Mouse (Mus musculus) erythroblast, adult 5-6 weeks (primary cell): ENCODE measurements around the gene Dcaf12. TPM values are rescaled to one million over a fixed set of nuclear protein-coding genes. Genes with fewer than 3 reads are reported as not detected.

Experiments
- ATAC-seq: replicated peaks from 2 replicates; pipeline ENCODE4 v1.8.0; 2016; ENCODE audit warnings: moderate number of reproducible peaks, mild to moderate bottlenecking, moderate TSS enrichment, inconsistent platforms; ENCODE audit not compliant: poor library complexity, low FRiP score, severe bottlenecking
- total RNA-seq, 2 experiments: library from RNA; stranded (forward) in 1 of 2; stranded (reverse) in 1 of 2; fragments of 150-400 nt in 1 of 2; fragments of 200-764, 138-1000 nt in 1 of 2; gene quantifications; 2 replicates each; pipeline versions ENCODE4 v1.2.3 to v1.2.4; 2015 to 2017; ENCODE audit warnings: low replicate concordance in 2 of 2

Gene Dcaf12
- total RNA-seq (2015; ENCODE audit: low replicate concordance) (200 and 219 TPM in 2 replicates), total RNA-seq (2017; ENCODE audit: low replicate concordance) (299 and 336 TPM in 2 replicates)

- ATAC-seq = peak; percentile 95
These were observed at the start of gene Dcaf12 for GRCm38 (mm10) chr4:41314141-41315129. Gene Dcaf12 (minus strand): TSS chr4:41314889.

- no peak for ATAC-seq
These were observed 46.4 kb upstream of the Dcaf12 start for GRCm38 (mm10) chr4:41361059-41361458.

GRCm38 (mm10) chr4:41359358-41359757 lies 44.7 kb upstream of the Dcaf12 start:
- no peak for ATAC-seq

- ATAC-seq = no peak
These were observed 44.0 kb upstream of the Dcaf12 start for GRCm38 (mm10) chr4:41358669-41359068.

GRCm38 (mm10) chr4:41357154-41357553 lies 42.5 kb upstream of the Dcaf12 start:
- ATAC-seq = no peak

GRCm38 (mm10) chr4:41353265-41353664 lies 38.6 kb upstream of the Dcaf12 start:
- ATAC-seq = peak; percentile 65

- ATAC-seq = peak; percentile 66
These were observed 38.1 kb upstream of the Dcaf12 start for GRCm38 (mm10) chr4:41352758-41353157.

GRCm38 (mm10) chr4:41349199-41349591 lies 34.5 kb upstream of the Dcaf12 start:
- ATAC-seq = peak; percentile 14; the same call in 1 of the 2 replicates

- peak; percentile 91 for ATAC-seq
These were observed 34.0 kb upstream of the Dcaf12 start, which contains the start of gene Ubap1 for GRCm38 (mm10) chr4:41348584-41349198. Gene Ubap1 (plus strand): TSS chr4:41348996.

GRCm38 (mm10) chr4:41347839-41348238 lies 33.1 kb upstream of the Dcaf12 start:
- ATAC-seq = no peak

- no peak for ATAC-seq
These were observed 31.3 kb upstream of the Dcaf12 start for GRCm38 (mm10) chr4:41346011-41346410.

GRCm38 (mm10) chr4:41340912-41341550 lies 26.3 kb upstream of the Dcaf12 start:
- ATAC-seq = no peak

GRCm38 (mm10) chr4:41336546-41336945 lies 21.9 kb upstream of the Dcaf12 start:
- ATAC-seq = peak; percentile 89

- ATAC-seq = peak; percentile 45
These were observed 17.2 kb upstream of the Dcaf12 start for GRCm38 (mm10) chr4:41331698-41332421.

- peak; percentile 95 for ATAC-seq
These were observed 16.4 kb upstream of the Dcaf12 start for GRCm38 (mm10) chr4:41331085-41331484.

GRCm38 (mm10) chr4:41329481-41329880 lies 14.8 kb upstream of the Dcaf12 start:
- ATAC-seq = no peak

GRCm38 (mm10) chr4:41326876-41327275 lies 12.2 kb upstream of the Dcaf12 start:
- no peak for ATAC-seq

GRCm38 (mm10) chr4:41320971-41321370 lies 6.3 kb upstream of the Dcaf12 start:
- no peak for ATAC-seq

GRCm38 (mm10) chr4:41318267-41318666 lies 3.6 kb upstream of the Dcaf12 start:
- no peak for ATAC-seq

GRCm38 (mm10) chr4:41315173-41315572 lies 484 bp upstream of the Dcaf12 start:
- no peak for ATAC-seq
